Mouse (Mus musculus) urinary bladder, postnatal 14 days (tissue): ENCODE measurements around the gene Sh3bgrl.

Source experiments
- DNase-seq: peaks from one replicate; pipeline ENCODE4 v3.0.0; 2021; ENCODE audit warnings: low spot score

Gene Sh3bgrl

GRCm38 (mm10) chrX:109132463-109132862 lies 37.3 kb downstream of the Sh3bgrl start:
- DNase-seq: no peak

- no peak for DNase-seq
These were observed 38.3 kb downstream of the Sh3bgrl start for GRCm38 (mm10) chrX:109133500-109133899.

GRCm38 (mm10) chrX:109136306-109136705 lies 41.1 kb downstream of the Sh3bgrl start:
- no peak for DNase-seq

- no peak for DNase-seq
These were observed 41.7 kb downstream of the Sh3bgrl start for GRCm38 (mm10) chrX:109136820-109137219.

GRCm38 (mm10) chrX:109137295-109137694 lies 42.1 kb downstream of the Sh3bgrl start:
- DNase-seq: no peak

- DNase-seq: no peak
These were observed 46.2 kb downstream of the Sh3bgrl start for GRCm38 (mm10) chrX:109141337-109141870.

GRCm38 (mm10) chrX:109142281-109142680 lies 47.1 kb downstream of the Sh3bgrl start:
- no peak for DNase-seq

- no peak for DNase-seq
These were observed 50.6 kb downstream of the Sh3bgrl start for GRCm38 (mm10) chrX:109145779-109146178.

GRCm38 (mm10) chrX:109147108-109147507 lies 51.9 kb downstream of the Sh3bgrl start:
- DNase-seq: no peak

GRCm38 (mm10) chrX:109151228-109151627 lies 56.1 kb downstream of the Sh3bgrl start:
- no peak for DNase-seq

GRCm38 (mm10) chrX:109160326-109160725 lies 65.2 kb downstream of the Sh3bgrl start:
- DNase-seq: no peak

- DNase-seq: no peak
These were observed 65.7 kb downstream of the Sh3bgrl start for GRCm38 (mm10) chrX:109160901-109161300.

GRCm38 (mm10) chrX:109175038-109175437 lies 79.9 kb downstream of the Sh3bgrl start:
- DNase-seq: no peak

- no peak for DNase-seq
These were observed 80.3 kb downstream of the Sh3bgrl start for GRCm38 (mm10) chrX:109175470-109175869.

- no peak for DNase-seq
These were observed 89.7 kb downstream of the Sh3bgrl start for GRCm38 (mm10) chrX:109184706-109185478.

GRCm38 (mm10) chrX:109189607-109190006 lies 94.4 kb downstream of the Sh3bgrl start:
- DNase-seq: no peak

- no peak for DNase-seq
These were observed 95.8 kb downstream of the Sh3bgrl start for GRCm38 (mm10) chrX:109190969-109191368.

GRCm38 (mm10) chrX:109191436-109191835 lies 96.3 kb downstream of the Sh3bgrl start:
- DNase-seq: no peak

- DNase-seq: no peak
These were observed 101.3 kb downstream of the Sh3bgrl start, which contains the start of gene Gm6377 for GRCm38 (mm10) chrX:109196468-109196867. Gene Gm6377 (plus strand): TSS chrX:109196756.

- no peak for DNase-seq
These were observed 112.7 kb downstream of the Sh3bgrl start for GRCm38 (mm10) chrX:109207843-109208242.

GRCm38 (mm10) chrX:109228720-109229119 lies 133.6 kb downstream of the Sh3bgrl start:
- DNase-seq: no peak

- DNase-seq: no peak
These were observed 140.3 kb downstream of the Sh3bgrl start for GRCm38 (mm10) chrX:109235383-109236036.

GRCm38 (mm10) chrX:109238163-109238562 lies 143.0 kb downstream of the Sh3bgrl start:
- no peak for DNase-seq
